Mouse (Mus musculus) neural tube, embryonic 11.5 days (tissue): ENCODE data around the gene Pin1rt1. TPM values are rescaled to one million over a fixed set of nuclear protein-coding genes. Genes with fewer than 3 reads are reported as not detected.

Experiments used
- ATAC-seq: fragments of 200-750 bp; cut with Nextera tagmentation; 2 replicates; pipeline ENCODE4 v1.8.0; 2017; ENCODE audit warnings: moderate number of reproducible peaks, mild to moderate bottlenecking, moderate TSS enrichment, moderate library complexity; ENCODE audit not compliant: insufficient read depth, low FRiP score, low TSS enrichment
- DNase-seq: peaks from one replicate; pipeline ENCODE4 v3.0.0-alpha.2; 2015; ENCODE audit warnings: low spot score
- H3K27ac ChIP-seq: fragments of 300-500 bp; sonication (generic); 2 replicates; pipeline ENCODE4 v1.5.1; 2014; ENCODE audit warnings: low read depth, mild to moderate bottlenecking, low read length
- H3K27me3 ChIP-seq: fragments of 300-500 bp; sonication (generic); 2 replicates; pipeline ENCODE4 v1.6.1; 2014; ENCODE audit warnings: mild to moderate bottlenecking, low read length, mixed read lengths; ENCODE audit not compliant: control insufficient read depth, insufficient read depth
- H3K36me3 ChIP-seq: fragments of 300-500 bp; sonication (generic); 2 replicates; pipeline ENCODE4 v1.6.1; 2014; ENCODE audit warnings: mild to moderate bottlenecking, low read length, moderate library complexity, mixed read lengths; ENCODE audit not compliant: control insufficient read depth, insufficient read depth
- H3K4me1 ChIP-seq: fragments of 300-500 bp; sonication (generic); 2 replicates; pipeline ENCODE4 v1.6.1; 2014; ENCODE audit warnings: low read length, mixed read lengths; ENCODE audit not compliant: control insufficient read depth, insufficient read depth
- H3K4me2 ChIP-seq: fragments of 300-500 bp; sonication (generic); 2 replicates; pipeline ENCODE4 v1.6.1; 2014; ENCODE audit warnings: low read depth, mild to moderate bottlenecking, moderate library complexity
- H3K4me3 ChIP-seq: fragments of 300-500 bp; sonication (generic); 2 replicates; pipeline ENCODE4 v1.5.1; 2014; ENCODE audit warnings: low read depth, low read length
- H3K9ac ChIP-seq: fragments of 300-500 bp; sonication (generic); 2 replicates; pipeline ENCODE4 v1.6.1; 2014; ENCODE audit warnings: mild to moderate bottlenecking, low read length
- H3K9me3 ChIP-seq: fragments of 300-500 bp; sonication (generic); 2 replicates; pipeline ENCODE4 v1.6.1; 2016; ENCODE audit warnings: low read length; ENCODE audit not compliant: control insufficient read depth
- WGBS: fragments of 180-500 bp; shearing (Covaris S2); extraction: QIAGEN DNeasy Blood & Tissue Kit; methylation state at CpG from one replicate; pipeline ENCODE4 v1.1.7; 2014; 5-methylcytosine and 5-hydroxymethylcytosine counted together
- polyA plus RNA-seq: library from polyadenylated mRNA; unstranded; fragments of >200 nt; fragmentation: Nextera tagmentation; extraction: Ambion mirVana; gene quantifications from 2 replicates; pipeline ENCODE4 v1.2.1, GENCODE M21; 2014

Gene Pin1rt1
- polyA plus RNA-seq, 1 experiment from 2014 or later: not detected

DNA sequence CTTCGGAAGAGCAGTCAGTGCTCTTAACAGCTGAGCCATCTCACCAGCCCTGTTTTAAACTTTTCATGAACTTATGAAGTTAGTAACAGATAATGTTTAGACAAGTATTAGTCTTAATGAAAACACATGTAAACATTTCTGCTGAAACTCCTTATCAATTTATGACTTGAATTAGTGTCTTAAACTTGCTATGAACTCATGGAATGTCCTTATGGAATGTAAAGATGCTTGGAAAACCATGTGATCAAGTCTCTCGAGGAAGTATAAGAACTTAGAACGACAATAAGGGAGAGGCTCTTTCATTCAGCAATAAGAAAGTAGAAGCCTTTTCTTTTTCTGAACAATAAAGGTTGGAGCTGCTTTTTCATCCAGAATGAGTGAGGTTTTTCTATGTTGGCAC is 11.8 kb downstream of the Pin1rt1 start:
- no peak for ATAC-seq
- DNase-seq: no peak
- WGBS: 86% methylated on average over 3 of the region's 3 CpGs

DNA sequence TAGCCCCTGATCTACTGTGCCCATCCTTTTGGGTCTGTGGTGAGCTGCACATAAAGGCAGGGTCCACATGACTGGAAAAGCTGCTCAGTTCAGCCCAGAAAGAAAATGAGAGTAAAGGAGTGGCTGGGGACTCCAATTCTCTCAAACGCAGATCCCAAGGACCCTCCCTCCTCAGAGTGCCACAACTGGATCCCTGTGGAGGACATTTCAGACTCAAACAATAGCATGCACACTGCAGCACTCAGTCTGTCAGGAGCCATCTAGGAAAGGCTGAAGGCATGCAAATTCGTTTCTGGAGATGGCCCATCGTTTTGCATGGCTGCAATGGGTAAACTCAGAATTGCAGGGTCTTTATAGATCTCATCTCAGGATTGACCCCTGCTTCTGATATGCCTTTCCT is 13.0 kb downstream of the Pin1rt1 start:
- ATAC-seq (no peak), DNase-seq (no peak)
- 71% methylated on average over 3 of the region's 3 CpGs for WGBS
- Histone ChIP-seq H3K27ac (no peak overlapping the region), H3K9ac (no peak overlapping the region), H3K9me3 (no peaks in the 10 kb centered on the region), H3K4me2 (no peak overlapping the region), H3K4me3 (no peak overlapping the region), H3K4me1 (no peaks in the 10 kb centered on the region), H3K36me3 (no peaks in the 10 kb centered on the region), H3K27me3 (no peaks in the 10 kb centered on the region)

More for the DNA sequence above, 11.8 kb downstream of the Pin1rt1 start:
- Histone ChIP-seq H3K4me3 (no peak overlapping the region), H3K27me3 (no peaks in the 10 kb centered on the region), H3K36me3 (no peaks in the 10 kb centered on the region), H3K4me2 (no peak overlapping the region), H3K9me3 (no peaks in the 10 kb centered on the region), H3K27ac (no peak overlapping the region), H3K4me1 (no peaks in the 10 kb centered on the region), H3K9ac (no peak overlapping the region)

DNA sequence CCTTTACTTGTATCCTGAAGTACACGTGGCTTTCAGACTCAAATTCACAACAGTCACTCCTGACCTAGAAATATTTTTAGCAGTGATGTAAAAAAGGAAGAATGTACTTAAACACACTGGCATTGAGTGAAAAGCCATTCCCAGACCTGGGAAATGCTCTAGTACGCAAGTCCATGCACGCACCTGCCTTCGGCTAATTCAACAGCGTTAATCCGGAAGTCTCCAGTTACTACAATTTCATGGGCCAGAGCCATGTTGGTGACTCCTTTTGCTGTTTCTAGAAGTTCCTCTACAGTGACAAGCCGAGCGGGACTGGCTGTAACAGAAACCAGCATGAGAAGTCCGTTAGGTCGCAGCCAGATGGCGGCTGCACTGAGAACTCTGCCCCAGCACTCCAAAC is 16.5 kb downstream of the Pin1rt1 start:
- no peaks in the 10 kb centered on the region for H3K4me1 ChIP-seq
- ATAC-seq (no peak), DNase-seq (no peak)
- H3K27me3 ChIP-seq: no peaks in the 10 kb centered on the region
- no peak overlapping the region for H3K4me2 ChIP-seq
- 88% methylated on average over 11 of the region's 11 CpGs for WGBS
- no peaks in the 10 kb centered on the region for H3K9me3 ChIP-seq
- H3K4me3 ChIP-seq: no peak overlapping the region
- no peak overlapping the region for H3K9ac ChIP-seq
- H3K27ac ChIP-seq: no peak overlapping the region
- H3K36me3 ChIP-seq: no peaks in the 10 kb centered on the region

DNA sequence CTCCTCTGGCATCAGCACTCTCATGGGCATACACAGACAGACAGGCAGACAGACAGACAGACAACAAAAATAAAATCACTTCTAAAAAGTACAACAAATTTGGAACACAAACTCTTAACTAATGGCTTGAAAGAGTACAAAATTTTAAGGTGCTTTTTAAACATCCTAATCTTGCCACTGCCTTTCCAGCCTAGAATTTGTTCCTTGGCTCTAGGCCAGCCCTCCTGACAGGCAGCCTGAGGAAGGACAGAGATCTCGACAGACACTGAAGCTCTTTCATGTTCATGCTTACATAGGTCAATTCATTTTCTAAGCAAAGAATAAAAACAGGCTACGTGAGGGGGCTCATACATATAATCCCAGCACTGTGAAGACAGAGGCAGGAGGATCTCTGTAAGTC is 23.6 kb downstream of the Pin1rt1 start:
- no peak for DNase-seq
- 88% methylated on average over 2 of the region's 2 CpGs for WGBS
- ATAC-seq: no peak
- no peaks in the 10 kb centered on the region for H3K36me3 ChIP-seq
- H3K9ac ChIP-seq: no peak overlapping the region
- H3K27ac ChIP-seq: no peak overlapping the region
- no peak overlapping the region for H3K4me2 ChIP-seq
- no peaks in the 10 kb centered on the region for H3K4me1 ChIP-seq
- no peaks in the 10 kb centered on the region for H3K27me3 ChIP-seq
- no peaks in the 10 kb centered on the region for H3K9me3 ChIP-seq
- H3K4me3 ChIP-seq: no peak overlapping the region

DNA sequence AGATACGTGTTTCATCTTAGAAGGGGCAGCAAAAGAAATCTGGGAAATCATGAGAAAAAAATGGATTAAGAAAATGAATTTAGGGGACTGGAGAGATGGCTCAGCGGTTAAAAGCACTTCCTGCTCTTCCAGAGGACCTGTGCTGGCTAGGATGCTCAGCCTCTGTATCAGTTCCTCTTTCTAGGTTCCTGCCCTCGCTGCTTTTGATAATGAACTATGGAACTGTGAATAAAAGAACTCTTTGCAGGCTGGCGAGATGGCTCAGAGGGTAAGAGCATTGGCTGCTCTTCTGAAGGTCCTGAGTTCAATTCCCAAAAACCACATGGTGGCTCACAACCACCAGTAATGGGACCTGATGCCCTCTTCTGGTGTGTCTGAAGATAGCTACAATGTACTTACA is 25.5 kb downstream of the Pin1rt1 start:
- no peaks in the 10 kb centered on the region for H3K27me3 ChIP-seq
- ATAC-seq (no peak), DNase-seq (no peak)
- no peaks in the 10 kb centered on the region for H3K9me3 ChIP-seq
- H3K9ac ChIP-seq: no peak overlapping the region
- H3K4me2 ChIP-seq: no peak overlapping the region
- no peaks in the 10 kb centered on the region for H3K4me1 ChIP-seq
- no peak overlapping the region for H3K27ac ChIP-seq
- no peaks in the 10 kb centered on the region for H3K36me3 ChIP-seq
- H3K4me3 ChIP-seq: no peak overlapping the region
- WGBS: 89% methylated on average over 4 of the region's 4 CpGs

DNA sequence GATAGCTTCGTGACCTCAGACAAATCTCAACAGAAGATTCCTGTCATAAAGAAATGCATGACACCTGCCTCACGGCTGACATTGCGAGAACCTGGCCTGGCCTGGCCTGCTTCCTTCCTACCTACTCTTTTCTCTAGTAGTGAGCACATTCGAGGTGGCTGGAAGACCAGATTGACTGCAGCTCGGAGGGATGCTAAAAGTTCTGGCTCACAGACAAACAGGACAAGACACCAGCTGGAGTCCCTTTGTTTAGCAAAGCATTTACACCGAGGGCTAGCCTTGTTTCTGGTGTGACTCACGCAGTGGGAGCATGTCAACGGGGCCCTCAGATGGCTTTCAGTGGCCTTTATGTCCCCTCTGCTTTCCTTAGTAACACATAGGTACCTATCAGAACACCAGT is 27.5 kb downstream of the Pin1rt1 start:
- H3K9me3 ChIP-seq: no peaks in the 10 kb centered on the region
- H3K4me3 ChIP-seq: no peak overlapping the region
- no peak overlapping the region for H3K4me2 ChIP-seq
- no peaks in the 10 kb centered on the region for H3K36me3 ChIP-seq
- WGBS: 72% methylated on average over 8 of the region's 8 CpGs
- ATAC-seq (no peak), DNase-seq (no peak)
- H3K4me1 ChIP-seq: no peaks in the 10 kb centered on the region
- no peaks in the 10 kb centered on the region for H3K27me3 ChIP-seq
- no peak overlapping the region for H3K27ac ChIP-seq
- no peak overlapping the region for H3K9ac ChIP-seq

DNA sequence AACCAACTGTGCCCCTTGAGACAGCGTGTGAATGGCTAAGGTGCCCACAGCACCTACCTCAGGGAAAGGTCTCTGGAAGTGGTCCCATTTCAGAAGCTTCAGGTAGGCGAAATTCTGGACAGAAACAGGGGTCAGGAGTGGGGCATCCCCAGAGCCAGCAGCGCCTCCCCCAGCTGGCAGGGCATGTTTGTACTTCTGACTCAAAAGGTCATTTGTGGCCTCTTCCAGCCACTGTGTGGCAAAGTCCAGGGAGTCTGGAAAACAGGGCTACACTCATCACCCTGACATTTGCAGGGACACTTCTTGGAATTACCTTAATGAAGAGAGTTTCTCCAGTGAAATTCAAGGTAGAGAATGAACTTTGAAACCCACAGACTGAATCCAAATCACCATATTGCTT is 27.9 kb downstream of the Pin1rt1 start:
- H3K4me2 ChIP-seq: no peak overlapping the region
- H3K9ac ChIP-seq: no peak overlapping the region
- H3K27me3 ChIP-seq: no peaks in the 10 kb centered on the region
- H3K4me3 ChIP-seq: no peak overlapping the region
- H3K27ac ChIP-seq: no peak overlapping the region
- no peaks in the 10 kb centered on the region for H3K9me3 ChIP-seq
- ATAC-seq (no peak), DNase-seq (no peak)
- H3K4me1 ChIP-seq: no peaks in the 10 kb centered on the region
- 82% methylated on average over 3 of the region's 3 CpGs for WGBS
- H3K36me3 ChIP-seq: no peaks in the 10 kb centered on the region

DNA sequence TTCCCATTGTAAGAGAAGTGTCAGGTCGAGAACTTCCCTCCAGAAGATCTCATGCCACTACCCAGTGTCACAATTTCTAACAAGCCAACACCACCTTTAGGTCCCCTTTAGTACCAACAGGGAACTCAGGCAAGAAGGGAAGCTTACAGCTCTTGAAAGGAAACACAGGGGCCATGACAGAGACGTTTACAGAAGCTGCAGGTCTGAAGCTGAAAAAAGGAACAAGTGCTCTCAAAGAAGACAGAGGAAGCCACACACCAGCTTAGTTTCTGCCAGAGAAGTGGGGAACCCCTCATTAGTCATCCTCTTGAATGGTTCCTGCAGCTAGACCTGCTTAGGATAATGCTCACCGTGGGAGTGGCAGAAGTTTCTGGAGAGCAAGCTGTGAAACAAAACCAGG is 28.9 kb downstream of the Pin1rt1 start:
- 79% methylated on average over 3 of the region's 3 CpGs for WGBS
- ATAC-seq: no peak

DNA sequence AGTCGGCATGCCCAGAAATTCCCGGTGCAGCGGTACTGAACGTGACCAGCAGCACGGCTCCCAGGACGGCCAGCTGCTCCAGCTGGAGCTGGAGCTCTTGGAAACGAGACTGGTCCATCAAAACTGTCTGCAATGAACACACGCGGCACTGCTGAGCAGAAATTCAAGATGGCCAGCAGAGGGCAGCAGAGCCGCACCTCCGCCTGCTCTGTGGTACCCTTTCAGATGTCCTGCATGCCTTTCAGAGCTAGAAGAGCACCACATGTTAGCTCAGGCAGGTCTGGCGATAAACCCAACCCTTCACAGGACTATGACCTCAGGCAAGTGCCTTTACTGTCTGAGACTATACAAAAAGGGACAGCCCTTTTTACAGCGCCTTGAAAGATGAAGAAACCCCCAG is 30.8 kb downstream of the Pin1rt1 start:
- Histone ChIP-seq H3K36me3 (no peaks in the 10 kb centered on the region), H3K4me1 (no peaks in the 10 kb centered on the region), H3K4me2 (no peak overlapping the region), H3K27ac (no peak overlapping the region), H3K9me3 (no peaks in the 10 kb centered on the region), H3K9ac (no peak overlapping the region), H3K27me3 (no peaks in the 10 kb centered on the region), H3K4me3 (no peak overlapping the region)
- ATAC-seq (peak; percentile 84), DNase-seq (peak; percentile 88)
- whole genome bisulfite sequencing: 9% methylated on average over 13 of the region's 13 CpGs

More for the DNA sequence above, 28.9 kb downstream of the Pin1rt1 start:
- no peak overlapping the region for H3K4me3 ChIP-seq
- no peak overlapping the region for H3K27ac ChIP-seq
- H3K9ac ChIP-seq: no peak overlapping the region
- no peak for DNase-seq
- H3K9me3 ChIP-seq: no peaks in the 10 kb centered on the region
- H3K27me3 ChIP-seq: no peaks in the 10 kb centered on the region
- H3K4me2 ChIP-seq: no peak overlapping the region
- no peaks in the 10 kb centered on the region for H3K36me3 ChIP-seq
- no peaks in the 10 kb centered on the region for H3K4me1 ChIP-seq
